Mouse (Mus musculus): Measurements from ENCODE around the gene Mfsd10.

Gene Mfsd10

DNA sequence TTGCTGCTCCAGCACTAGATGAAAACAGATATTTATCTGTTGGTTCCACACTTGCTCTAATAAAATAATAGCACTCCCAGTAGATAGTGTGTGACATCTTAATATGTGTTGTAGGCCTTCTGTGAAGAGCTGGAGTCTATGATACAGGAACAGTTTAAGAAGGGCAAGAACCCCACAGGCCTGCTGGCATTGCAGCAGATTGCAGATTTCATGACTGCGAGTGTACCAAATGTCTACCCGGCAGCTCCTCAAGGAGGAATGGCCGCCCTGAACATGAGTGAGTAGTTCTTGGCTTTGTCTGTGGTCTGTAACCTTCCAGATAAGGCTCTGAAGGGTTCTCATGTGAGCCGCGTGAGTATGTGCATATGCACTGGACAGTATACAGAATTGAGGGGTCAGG lies 32.4 kb downstream of the Mfsd10 start:
- DNase-seq: no peak

GRCm38 (mm10) chr5:34593202-34593727 lies 43.7 kb downstream of the Mfsd10 start:
- peak; percentile 0 for DNase-seq

GRCm38 (mm10) chr5:34592666-34593065 lies 44.3 kb downstream of the Mfsd10 start:
- peak; percentile 10 for DNase-seq

DNA sequence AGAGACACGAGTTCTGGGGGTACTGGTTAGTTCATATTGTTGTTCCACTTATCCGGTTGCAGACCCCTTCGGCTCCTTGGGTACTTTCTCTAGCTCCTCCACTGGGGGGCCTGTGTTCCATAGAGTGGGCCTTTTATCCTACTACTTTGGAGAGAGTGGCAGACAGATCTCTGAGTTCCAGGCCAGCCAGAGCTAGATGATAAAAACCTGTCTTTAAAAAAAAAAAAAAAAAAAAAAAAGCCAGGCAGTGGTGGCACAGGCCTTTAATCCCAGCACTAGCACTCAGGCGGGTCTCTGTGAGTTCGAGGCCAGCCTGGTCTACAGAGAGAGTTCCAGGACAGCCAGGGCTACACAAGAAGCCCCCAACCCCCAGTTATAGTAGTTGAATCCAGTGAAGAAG lies 44.8 kb downstream of the Mfsd10 start:
- DNase-seq: peak; percentile 4

GRCm38 (mm10) chr5:34591388-34592004 lies 45.5 kb downstream of the Mfsd10 start:
- DNase-seq: peak; percentile 22

DNA sequence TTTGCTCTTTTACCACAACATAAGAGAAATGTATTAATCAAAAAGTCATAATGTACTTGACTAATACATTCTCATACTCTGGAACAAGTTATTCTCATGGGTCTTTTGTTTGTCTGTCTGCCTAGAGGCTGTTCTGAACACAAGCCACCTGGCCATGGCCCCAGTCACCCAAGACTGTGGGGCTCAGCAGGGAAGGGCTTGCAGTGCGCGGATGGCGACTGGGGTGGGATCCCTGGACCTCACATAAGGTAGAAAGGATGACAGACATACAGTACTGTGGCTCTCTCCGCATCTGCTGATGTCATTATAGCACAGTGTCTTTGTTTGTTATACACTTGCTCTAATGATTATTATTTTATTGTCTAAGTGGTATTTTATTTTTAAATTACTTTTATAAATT lies 46.3 kb downstream of the Mfsd10 start:
- DNase-seq: no peak

GRCm38 (mm10) chr5:34590059-34590458 lies 47.0 kb downstream of the Mfsd10 start:
- no peak for DNase-seq

GRCm38 (mm10) chr5:34587881-34588280 lies 49.1 kb downstream of the Mfsd10 start:
- DNase-seq: no peak

GRCm38 (mm10) chr5:34585216-34585615 lies 51.8 kb downstream of the Mfsd10 start:
- DNase-seq: no peak
